Mouse (Mus musculus) urinary bladder, adult 2 months (tissue): ENCODE data around the gene Btbd3. TPM values are rescaled to one million over a fixed set of nuclear protein-coding genes. Genes with fewer than 3 reads are reported as not detected.

Experiments used
- DNase-seq: peaks from one replicate; pipeline ENCODE4 v3.0.0; 2022; ENCODE audit warnings: low spot score
- polyA plus RNA-seq: library from polyadenylated mRNA; depleted of rRNA; stranded (reverse); fragments of >200 nt; gene quantifications from 2 replicates; pipeline ENCODE4 v1.2.3, GENCODE M21; 2012

Btbd3 gene
- polyA plus RNA-seq, 1 experiment, result 24.3 TPM

DNA sequence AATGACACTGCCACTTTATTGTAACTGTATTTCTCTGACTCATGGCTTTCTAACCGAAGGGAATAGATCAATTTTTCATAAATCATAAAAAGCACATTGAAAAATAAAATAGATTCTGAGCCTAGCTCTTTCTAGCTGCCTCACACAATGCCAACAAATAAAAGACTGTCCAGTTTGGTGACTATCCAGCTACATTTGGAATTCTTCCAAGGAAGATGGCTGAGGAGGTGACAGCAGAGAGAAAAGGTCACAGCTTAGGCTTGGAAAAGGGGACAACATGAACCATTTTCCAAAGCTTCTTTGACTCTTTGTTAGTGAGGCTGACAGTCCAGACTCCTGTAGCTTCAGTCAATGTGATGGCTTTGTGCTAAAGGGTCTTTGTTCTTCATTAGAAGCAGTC lies 132.2 kb downstream of the Btbd3 start:
- no peak for DNase-seq

- DNase-seq, result no peak
These were observed 146.7 kb downstream of the Btbd3 start for GRCm38 (mm10) chr2:138403046-138403445.

- no peak for DNase-seq
These were observed 149.6 kb downstream of the Btbd3 start for GRCm38 (mm10) chr2:138405753-138406528.

DNA sequence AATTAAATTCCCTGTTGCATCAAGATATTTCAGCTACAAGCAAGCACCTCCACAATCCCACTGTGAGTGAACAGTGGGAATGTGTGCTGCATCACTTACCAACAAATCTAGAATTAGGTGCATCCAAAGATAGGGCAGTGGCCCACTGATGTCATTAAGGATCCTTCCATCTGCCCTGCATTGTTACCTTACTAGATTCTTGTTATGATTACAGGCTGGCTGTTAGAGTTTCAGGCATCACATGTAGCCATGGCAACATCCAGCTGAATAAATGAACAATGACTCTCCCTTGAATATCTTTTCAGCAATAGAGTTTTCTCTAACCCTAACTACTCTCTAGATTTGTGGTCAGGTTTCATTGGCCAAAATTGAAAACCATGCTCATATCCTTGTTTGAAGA lies 150.3 kb downstream of the Btbd3 start:
- DNase-seq, result no peak

DNA sequence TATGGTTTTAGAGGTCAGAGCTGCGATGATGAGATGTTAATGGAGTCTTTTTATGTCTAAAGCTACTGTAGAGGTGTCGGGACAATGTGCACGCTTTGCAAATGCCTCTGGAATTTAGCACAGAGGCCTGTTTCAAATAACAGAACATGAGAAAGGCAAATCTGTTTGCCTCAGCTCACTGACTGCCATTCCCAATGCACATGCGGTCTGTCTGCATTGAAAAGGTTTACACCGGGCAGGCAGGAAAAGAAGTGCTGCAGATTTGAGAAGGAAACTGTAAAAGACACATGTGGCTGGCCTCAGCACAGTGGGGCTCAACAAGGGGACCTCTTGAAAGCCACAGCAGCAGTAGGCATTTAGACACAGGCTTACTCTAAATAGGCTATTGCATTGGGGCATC lies 156.2 kb downstream of the Btbd3 start:
- DNase-seq, result no peak

DNA sequence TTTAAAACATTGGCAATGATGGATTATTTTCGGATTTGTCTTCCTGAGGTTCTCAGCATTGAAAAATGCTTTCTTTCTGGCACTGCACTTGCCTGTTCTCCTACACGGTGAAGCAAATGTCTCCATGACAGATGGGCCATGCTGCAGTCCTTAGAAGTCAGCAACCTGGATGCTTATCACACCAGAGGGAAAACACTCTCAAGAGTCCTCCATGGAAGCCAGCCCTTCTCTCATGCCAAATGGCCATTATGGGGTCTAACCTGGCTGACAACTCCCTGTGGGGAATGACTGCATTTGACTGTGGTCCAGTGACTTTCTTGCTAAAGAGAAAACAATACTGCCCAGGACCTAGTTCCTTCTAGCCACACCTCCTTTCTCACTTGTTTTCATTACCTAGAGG lies 166.0 kb downstream of the Btbd3 start:
- DNase-seq, result no peak

DNA sequence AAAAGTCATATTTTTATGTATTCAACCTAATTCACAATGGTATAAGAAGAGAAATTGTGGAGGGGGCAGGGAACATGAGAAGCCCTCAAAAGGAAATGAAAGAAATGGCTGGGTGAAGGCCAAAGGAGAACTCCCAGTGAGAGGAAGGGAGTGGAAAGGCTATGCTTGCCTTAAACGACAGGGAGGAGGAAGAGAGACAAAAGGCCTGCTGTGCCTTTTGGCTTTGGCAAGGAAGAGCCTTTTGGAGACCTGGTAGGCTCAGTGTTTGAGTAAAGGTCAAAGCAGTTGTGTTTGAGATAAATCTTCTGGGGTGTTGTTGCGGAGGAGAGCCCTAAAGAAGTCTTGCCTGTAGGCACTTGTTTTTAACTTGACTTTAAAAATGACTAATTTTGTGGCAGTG lies 175.6 kb downstream of the Btbd3 start:
- no peak for DNase-seq

DNA sequence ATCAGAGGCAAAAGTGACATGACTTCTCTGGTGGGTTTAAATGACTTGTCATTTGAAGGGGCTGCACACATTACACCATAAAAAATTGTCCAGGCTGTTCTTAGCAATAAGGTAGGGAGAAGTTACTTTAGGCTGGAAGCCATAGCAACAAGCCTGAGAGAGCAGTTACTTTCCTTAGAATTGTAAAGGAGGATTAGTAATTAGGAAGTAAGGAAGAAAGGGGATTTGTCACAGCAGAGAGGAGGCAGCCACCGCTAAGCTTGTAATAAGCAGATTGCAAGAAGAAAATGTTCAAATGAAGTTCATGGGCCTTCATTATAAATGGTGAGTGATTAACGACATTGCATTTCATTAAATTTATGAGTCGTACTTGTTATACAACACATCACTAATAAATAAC lies 190.1 kb downstream of the Btbd3 start:
- no peak for DNase-seq

DNA sequence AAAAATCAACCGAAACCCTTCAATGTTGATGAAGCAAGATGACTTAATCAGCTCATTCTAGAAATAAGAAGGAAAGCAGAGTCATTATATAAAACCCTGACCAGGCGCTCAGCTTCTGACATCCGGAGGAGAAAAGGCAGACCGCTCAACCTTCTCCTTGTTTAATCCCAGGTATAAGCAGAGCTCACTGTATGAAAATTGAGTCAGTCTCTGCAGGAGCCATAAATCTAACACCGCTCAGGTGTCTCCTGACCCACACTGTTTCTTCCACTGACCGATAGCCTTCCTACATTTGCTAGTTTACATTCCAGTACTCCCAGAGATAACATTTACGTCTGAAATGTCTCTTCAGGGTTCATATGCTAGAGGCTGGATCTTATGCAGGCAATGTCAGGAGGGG lies 190.6 kb downstream of the Btbd3 start:
- no peak for DNase-seq

DNA sequence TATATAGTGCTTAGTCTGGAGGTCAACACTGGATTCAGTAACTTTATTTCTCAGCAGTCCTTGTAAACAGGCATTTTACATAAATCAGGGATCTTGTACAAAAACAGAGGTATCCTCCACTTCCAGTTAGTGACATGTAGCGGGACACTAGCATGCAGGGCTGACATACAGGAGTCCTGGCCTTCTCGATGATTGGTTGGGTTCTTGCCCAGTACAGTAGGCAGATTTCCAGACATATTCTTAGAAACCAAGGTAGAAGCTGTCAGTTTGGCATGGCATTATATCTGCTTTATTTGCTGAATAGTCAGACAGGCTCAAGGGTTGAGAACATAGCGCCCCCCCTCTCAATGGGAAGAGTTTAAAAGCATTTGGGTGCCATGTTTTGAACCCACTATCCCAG lies 191.3 kb downstream of the Btbd3 start:
- no peak for DNase-seq

GRCm38 (mm10) chr2:138468046-138468572 lies 211.7 kb downstream of the Btbd3 start:
- DNase-seq, result no peak

DNA sequence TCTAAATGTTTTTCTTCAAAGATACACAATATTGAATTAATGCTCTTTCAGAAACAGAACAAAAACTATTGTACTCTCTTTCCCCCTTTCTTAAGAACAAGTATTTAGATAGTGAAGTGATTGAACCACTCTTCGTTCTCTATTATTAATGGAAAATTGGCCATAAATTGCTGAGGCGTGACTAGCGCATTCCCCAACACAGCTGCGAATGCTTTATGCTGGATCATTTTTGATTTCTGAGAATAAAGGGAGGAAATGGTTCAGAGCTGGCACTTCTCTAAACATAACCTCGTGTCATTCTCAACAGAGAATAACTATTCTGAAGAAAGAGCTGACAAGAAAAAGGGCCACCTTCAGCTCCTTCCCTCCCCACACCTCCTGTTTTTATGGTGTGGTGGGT lies 217.0 kb downstream of the Btbd3 start:
- no peak for DNase-seq

GRCm38 (mm10) chr2:138476486-138476885 lies 220.1 kb downstream of the Btbd3 start:
- DNase-seq, result no peak

GRCm38 (mm10) chr2:138477278-138477677 lies 220.9 kb downstream of the Btbd3 start:
- DNase-seq, result no peak

GRCm38 (mm10) chr2:138482541-138482940 lies 226.2 kb downstream of the Btbd3 start:
- no peak for DNase-seq

GRCm38 (mm10) chr2:138484871-138485270 lies 228.5 kb downstream of the Btbd3 start:
- DNase-seq, result no peak

- DNase-seq, result no peak
These were observed 234.5 kb downstream of the Btbd3 start for GRCm38 (mm10) chr2:138490688-138491405.

DNA sequence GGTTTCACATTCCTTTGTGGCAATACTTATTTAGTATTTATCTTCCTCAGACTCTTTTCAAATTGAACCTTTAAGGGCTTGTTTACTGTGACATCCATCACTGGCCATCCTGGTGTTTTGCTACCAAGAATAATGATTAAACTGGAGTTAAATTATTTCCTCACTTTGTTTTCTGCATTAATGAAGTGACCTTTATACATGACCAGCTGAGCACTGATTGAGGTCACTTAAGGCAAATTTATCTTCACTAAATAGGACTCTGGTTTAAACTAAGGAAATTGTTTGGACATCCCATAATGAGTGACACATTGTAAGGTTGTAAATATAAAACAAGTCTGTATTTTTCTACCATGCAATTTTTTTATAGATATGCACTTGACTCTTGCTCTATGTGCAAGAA lies 235.8 kb downstream of the Btbd3 start:
- no peak for DNase-seq

DNA sequence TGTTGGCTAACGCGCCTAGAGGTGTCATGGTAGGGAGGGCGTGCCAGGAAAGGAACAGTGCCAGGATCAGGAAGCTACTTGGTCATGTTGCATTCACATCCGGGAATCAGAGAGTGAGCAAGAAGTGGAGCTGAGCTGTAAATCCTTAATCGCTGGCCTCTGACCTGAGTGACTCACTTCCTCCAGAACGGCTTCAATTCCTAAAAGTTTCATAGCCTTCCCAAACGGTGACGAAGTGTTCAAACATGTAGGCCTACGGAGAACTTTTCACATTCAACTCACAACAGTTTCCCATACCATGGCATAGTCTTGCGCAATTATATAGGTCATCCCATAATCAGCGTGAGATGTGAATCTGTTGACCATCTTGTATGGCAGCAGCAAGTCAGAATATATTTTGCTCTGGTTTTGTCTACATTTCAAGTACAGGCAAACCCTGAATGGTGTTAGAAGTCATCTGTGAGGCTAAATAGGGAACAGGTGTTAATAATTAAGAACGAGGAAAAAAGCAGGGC lies 247.6 kb downstream of the Btbd3 start:
- DNase-seq, result no peak

- no peak for DNase-seq
These were observed 259.2 kb downstream of the Btbd3 start for GRCm38 (mm10) chr2:138515531-138515930.

- DNase-seq, result no peak
These were observed 272.1 kb downstream of the Btbd3 start for GRCm38 (mm10) chr2:138528461-138528860.

DNA sequence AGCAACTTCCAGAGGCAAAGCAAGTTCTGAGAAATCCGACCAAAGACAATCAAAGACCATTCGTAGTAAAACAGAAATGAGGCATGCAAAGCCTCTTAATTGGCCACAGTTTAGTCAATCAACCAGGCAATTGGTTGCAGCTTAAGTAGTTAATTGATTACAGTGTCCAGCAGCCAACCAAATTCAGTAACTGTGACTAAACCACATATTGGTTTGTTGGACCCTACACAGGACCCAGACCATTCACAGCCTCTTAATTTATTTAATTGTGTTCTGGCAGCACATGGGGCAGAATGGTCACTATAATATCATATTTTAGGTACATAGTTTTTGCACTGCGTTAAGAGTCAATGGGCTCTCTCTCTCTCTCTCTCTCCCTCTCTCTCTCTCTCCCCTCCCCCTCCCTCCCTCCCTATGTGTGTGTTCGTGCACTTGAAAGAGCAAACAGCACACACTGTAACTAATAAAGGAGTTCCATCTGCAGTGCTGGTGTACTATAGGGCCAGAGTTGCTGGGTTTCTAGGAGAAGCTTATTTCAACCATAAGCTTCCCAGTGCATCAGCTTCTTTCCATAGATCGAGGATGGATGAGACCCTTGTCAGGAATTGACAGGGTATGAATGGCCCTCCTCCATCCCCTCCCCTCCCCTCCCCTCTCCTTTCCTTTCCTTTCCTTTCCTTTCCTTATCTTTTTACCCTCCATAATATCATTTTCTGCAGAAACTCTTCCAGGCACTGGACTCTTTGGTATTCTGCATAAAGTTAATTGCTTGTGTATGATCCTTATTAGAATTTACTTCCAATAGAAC lies 275.0 kb downstream of the Btbd3 start:
- no peak for DNase-seq
